Mouse (Mus musculus) frontal cortex, postnatal 25 days (tissue): Measurements from ENCODE around the gene Nsun5.
"Not testable (repeated sequence)": the region's sequence is repeated elsewhere in the genome, so short reads cannot be mapped to it uniquely, and the experiment has no call there.

Experiments
- DNase-seq, 2 experiments: peaks; one replicate each; pipeline ENCODE4 v3.0.0; 2022; ENCODE audit warnings: low spot score in 2 of 2

Gene Nsun5

DNA sequence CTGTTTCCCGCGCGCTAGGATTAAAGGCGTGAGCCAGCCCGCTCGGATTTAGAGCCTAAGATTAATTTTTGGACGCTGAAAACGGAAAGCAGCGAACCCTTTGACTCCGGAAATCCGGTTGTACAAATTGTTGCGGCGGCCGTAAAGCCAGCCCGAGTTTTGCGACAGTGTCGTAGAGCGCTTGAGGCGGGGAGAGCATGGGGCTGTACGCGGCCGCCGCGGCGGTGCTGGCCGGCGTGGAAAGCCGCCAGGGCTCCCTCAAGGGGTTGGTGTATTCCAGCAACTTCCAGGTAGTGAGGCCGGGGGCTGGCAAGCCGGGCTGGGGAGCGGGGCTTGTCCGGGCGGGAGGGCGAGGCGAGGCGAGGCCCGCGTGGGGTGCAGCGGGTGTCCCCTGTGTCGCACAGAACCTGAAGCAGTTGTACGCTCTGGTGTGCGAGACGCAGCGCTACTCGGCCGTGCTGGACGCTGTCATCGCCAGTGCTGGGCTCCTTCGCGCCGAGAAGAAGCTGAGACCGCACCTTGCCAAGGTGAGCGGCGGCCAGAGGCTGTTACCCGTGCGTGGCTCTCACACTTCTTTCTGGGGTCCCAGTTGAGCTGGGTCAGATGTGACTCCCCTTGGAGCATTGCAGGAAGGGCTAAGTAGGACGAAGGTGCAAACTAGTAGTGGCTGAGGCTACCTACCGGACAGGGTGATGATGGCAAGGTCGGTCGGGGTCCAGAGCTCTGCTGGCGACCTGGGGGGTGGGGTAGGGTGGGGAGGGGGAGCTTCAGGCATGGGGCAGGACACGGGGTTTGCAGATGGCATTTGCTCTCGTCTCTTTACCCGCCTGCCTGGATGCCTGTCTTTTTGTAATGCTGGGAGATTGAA, at the start of gene Nsun5:
Gene Nsun5 (plus strand): TSS at position 167 of the 868 bp plus-strand sequence.
- DNase-seq = peak; percentile 95 to 96

DNA sequence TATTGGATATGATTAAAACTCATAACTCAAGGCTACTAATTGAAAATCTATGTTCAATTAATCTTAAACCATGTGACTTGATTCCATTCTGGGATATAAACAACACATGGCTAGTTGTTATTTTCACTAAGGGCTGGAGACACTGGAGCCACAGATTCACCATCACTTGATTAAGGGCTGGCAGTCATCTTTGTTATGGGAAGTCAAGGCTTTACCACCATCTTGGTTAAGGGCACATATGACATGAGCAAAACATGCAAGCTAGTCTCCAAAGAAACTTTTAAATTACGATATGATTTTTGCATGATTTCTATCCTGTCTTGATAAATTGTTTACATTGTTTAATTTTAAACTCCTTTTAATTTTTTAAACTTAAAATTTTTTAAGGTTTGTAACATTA, 47.6 kb upstream of the Nsun5 start:
- no peak for DNase-seq

DNA sequence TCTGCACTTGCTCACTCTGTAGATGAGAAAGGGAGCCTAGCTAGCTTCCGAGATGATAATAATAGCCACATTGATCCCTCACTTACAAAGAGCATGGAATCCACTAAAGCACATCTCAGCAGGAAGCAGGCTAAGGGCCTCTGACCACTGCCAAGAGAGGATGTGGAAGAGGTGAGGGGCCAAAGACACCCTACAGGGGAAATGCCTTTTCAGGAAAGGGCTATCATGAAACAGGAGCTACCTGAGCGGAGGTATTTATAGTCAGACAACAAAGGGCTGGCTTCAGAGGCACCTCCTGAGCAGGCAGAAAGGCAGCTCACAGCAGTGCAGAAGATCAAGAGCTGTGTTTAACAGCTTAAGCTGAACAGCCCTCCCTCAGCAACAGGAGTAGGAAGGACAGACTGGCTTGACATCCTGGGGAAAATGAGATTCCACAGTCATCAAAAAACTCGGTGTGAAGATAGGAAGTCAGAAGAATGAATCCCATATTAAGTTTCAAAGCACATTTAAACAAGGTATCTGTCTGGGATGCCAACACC, 43.6 kb upstream of the Nsun5 start:
- DNase-seq = no peak

DNA sequence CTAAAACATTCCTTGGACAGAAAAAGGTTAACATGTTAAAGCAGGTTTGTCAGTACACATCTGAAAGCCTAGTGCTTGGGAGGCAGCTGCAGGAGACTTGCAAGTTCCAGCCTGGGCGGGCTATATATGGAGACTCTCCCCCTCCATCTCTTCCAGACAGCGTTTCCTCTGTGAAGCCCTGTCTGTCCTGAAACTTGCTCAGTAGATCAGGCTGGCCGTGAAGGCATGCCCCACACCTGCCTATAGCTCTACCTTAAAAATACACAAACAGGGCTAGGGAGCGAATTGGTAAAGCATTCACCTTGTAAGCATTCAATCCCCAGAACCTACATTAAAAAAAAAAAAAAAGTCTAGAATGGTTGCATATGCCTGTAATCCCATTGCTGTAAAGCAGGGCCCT, 40.3 kb upstream of the Nsun5 start:
- DNase-seq = no peak

DNA sequence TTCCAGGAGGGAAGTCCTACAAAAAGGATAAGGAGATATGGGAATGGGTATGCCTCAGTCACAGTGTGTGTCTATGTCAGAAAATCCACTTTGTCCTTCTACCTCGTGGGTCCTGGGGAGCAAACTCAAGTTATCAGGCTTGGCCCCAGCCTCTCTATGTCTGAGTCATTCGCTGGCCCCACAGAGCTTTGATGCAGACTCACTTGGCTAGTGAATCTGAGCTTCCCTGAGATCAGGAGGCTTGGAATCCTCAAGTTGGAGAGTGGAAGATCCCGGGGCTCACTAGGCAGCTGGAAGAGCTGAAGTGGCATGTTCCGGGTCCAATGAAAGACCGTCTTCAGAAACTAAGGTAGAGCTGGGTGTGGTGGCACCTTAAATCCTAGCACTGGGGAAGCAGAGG, 39.6 kb upstream of the Nsun5 start:
- no peak for DNase-seq

DNA sequence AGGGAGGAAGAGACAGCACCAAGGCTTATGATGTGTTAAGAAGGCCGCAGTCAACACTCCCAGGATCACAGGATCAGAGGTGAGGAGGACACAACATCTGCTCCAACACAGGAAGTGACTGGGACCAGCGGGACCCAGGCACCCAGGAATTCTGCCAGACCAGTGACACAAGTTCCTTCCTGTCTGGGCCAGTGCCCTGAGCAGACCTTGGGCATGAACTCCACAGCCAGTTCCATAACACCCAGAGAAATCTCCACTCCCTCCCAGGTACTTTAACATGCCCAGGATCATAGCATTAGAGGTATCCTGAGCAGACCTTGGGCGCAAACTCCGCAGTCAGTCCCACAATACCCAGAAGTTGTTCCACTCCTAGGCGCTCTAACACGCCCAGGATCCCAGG, 38.6 kb upstream of the Nsun5 start:
- no peak for DNase-seq

DNA sequence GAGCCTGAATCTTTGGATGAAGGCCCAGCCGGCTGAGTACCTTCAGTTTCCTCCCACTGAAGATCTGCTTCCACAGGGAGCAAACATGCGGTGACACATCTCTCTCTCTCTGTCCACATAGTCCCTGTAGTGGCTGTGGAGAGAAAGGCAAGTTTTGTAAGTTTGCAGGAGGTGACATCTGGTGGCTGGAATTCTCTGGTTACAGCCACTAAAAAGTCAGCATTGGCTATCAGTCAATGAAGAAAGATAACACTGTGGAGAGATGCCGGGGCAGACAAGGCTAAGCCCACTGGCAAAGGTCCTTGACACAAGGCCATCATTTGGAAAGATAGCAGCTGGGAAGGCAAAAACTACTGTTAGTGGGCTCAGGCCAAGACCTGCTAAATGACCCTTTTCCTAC, 32.2 kb upstream of the Nsun5 start:
- no peak for DNase-seq

DNA sequence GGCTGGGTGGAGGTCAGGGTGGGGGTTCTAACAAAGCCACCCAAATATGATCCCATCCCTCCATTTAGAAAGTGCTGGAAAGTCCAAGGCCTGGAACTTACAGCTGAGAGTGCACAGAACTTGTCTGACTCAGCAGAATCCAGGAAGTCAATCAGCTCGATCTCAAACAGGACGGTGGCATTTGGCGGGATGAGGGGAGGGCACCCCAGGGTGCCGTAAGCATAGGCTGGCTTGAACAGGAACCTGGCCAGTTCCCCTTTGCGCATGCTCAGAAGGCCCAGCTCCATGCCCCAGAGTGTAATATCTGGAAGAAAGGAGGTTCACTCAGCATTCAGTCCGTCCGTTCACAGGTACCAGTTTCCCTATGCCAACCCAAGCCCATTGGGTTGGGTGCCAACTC, 23.8 kb upstream of the Nsun5 start:
- no peak for DNase-seq

DNA sequence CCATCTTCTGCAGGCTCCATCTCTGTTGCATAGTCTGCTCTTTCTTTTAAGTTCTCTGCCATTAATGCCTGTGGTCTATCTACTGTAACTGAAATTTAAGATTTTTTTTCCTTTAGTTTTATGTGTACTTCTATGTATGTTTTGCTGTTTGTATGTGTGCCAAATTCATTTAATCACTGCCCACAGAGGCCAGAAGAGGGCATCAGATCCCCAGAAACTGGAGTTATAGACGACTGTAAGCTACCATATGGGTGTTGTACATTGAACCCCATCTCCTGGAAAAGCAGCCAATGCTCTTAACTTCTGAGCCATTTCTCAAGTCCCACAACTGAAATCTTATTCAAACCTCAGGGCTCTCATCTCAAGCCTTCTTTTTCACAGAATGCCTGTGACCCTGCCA, 23.3 kb upstream of the Nsun5 start:
- no peak for DNase-seq

DNA sequence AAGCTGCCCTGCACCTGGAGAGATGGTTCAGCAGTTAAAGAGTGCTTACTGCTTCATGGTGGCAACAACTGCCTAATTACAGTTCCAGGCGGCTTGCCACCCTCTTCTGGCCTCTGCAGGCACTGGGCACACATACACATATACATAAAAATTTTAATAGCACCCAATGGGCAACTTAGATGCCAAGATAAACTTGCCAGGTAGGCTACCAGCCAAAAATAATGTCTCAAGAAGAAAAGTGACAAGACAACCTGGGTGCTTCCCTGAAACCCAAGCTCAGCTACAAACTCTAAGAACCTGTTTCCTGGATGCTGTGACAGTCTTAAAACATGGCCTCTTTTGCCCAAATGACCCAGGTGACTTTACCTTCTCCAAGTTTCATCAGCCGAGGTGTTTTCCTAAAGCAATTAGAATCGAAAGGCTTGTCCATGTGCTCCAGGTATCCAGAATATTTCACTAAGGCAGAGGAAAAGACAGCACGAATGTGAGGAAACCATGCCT, 22.2 kb upstream of the Nsun5 start:
- no peak for DNase-seq

DNA sequence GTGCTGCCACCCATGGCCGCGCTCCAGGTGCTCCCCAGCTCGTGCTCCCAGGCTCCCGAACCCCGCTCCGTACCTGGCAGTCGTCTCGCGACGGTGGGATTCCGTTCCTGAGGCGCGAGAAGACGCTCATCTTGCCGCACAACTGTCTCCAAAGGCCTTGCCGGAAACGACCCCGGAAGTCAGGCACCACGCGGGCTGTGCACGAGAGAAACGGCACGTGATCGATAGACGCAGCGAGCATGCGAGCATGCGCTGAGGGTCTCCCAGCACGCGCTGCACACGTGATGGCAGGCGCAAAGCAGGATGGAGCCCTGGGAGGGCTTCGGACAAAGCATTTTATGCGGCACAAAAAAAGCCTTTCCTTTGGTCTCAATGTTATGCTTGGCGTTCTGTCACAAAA, 19.9 kb upstream of the Nsun5 start, which contains the start of gene Fkbp6:
Gene Fkbp6 (minus strand): TSS at position 183 of the 400 bp plus-strand sequence.
- no peak for DNase-seq

DNA sequence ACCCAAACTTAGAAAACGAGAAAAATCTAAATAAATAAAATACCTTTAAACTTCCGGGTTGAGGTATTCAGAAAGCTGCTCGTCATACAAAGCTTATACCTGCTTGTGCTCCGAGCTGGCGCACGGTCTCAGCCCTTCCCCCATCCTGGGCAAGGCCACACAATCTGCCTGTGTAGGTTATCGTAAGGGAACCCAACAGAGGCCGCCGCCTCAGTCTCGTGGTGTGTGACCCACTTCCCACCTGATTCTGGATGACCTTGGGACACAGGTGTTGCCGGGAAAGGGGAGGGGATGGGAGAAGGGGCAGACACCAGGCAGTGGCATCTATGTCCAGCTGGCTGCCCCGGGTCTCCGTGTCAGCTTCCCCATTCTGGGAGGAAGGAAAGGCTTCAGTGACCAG, 18.1 kb upstream of the Nsun5 start:
- DNase-seq = no peak

DNA sequence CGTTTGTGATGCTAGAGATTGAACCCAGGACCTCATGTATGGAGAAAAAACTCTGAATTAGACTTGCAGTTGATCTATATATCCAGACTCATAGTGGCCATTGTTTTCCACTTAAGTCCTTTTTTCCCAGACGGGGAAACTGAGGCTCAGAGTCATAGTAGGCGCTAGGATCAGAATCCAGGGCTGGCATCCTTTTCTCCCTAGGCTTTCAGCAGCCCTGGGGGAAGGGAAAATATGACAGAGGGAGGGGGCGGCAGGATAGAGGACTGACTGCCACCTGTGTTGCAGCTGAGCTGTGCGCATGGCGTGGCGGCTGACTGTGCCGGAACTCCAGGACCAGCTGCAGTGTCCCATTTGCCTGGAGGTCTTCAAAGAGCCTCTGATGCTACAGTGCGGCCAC, 16.8 kb upstream of the Nsun5 start, which contains the start of gene Trim50:
Gene Trim50 (plus strand): TSS at position 301 of the 400 bp plus-strand sequence.
- DNase-seq = no peak

DNA sequence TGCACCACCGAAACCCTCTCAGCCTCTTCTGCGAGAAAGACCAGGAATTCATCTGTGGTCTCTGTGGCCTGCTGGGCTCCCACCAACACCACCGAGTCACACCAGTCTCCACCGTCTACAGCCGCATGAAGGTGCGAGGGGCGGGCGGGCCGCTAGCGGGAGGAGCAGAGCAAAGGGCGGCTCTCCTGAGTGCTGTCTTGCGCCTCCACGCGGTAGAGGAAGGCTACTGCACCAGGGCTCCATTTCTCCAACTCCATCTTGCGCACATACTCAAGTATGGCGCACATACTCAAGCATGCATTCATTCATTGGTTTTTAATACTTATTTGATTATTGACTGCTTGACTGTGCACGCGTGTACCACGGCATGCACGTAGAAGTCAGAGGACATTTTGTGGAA, 16.2 kb upstream of the Nsun5 start:
- DNase-seq = no peak

DNA sequence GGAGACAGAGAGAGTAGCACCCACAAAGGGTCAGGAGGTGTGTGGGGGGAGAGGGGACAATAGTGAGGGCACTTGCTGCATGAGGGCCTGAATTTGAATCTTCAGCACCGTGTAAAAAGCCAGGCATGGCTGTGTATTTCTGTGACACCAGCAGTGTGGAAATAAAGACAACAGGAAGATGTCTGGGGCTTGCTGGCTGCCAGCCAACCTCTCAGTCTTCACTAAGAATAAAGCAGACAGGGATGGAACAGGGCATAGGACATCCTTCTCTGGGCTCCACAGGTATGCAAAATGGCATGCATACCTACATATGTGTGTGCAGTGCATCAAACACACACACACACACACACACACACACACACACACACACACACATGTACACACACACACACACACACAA, 13.7 kb upstream of the Nsun5 start:
- no peak for DNase-seq

DNA sequence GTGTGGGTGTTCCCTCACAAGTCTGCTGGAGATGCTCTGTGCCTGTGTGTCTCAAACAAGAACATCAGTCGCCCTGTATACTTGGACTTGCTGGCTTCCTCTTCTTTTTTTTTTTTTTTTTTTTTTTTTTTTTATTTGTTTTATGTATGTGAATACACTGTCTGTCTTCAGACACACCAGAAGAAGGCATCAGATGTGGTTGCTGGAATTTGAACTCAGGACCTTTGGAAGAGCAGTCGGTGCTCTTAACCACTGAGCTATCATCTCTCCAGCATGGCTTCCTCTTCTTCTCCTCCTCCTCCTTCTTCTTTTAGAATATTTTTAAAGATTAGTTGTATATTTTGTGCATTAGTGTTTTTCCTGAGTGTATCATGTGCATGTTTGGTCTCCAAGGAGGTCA, 12.2 kb upstream of the Nsun5 start:
- DNase-seq = peak in 1 of 2 experiments; percentile 46

DNA sequence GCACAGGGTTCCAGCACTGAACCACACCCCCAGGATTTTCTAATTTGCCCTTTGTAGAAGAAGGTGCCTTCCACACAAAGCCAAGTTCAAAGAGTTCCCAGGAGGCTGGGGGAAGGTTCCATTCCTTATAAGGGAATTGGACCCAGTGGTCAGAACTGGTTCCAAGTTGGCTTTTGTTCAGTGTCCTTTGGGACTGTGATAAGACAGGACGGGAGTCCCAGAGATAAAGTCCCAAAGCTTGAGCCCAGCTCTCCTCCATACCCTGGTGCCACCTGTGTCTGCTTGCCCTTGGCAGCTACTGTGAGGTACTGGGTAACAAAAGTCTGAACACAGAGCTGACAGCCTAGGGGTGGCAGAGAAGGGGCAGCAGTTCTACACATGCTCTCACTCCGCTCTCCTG, 10.0 kb upstream of the Nsun5 start:
- no peak for DNase-seq

DNA sequence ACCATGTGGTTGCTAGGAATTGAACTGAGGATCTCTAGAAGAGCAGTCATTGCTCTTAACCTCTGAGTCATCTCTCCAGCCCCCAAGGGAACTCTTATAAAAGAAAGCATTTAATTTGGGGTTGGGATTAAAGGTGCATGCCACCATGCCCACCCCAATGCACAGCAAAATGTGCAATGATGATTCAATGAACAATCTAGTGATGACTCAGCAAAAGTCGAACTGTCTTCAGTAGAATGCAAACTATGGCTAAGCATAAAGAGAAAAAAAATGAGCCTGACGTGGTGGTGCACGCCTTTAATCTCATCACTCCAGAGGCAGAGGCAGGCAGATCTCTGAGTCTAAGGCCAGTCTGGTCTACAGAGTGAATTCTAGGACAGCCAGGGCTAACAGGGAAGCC, 7.2 kb upstream of the Nsun5 start:
- DNase-seq = no peak

DNA sequence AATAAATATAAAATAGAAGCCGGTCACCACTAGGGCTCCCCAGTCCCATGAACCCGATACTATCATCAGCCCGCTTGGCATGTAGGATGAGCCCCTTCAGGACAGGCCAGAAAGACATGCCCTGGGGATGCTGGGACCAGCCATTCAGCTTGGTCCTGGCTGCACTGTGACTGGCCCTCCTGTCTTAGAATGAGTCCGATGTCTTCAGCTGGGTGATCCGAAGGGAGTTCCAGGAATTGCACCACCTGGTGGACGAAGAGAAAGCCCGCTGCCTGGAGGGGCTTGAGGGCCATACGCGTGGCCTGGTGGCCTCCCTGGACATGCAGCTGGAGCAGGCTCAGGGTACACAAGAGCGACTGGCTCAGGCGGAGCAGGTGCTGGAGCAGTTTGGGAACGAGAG, 6.2 kb upstream of the Nsun5 start:
- DNase-seq = no peak

DNA sequence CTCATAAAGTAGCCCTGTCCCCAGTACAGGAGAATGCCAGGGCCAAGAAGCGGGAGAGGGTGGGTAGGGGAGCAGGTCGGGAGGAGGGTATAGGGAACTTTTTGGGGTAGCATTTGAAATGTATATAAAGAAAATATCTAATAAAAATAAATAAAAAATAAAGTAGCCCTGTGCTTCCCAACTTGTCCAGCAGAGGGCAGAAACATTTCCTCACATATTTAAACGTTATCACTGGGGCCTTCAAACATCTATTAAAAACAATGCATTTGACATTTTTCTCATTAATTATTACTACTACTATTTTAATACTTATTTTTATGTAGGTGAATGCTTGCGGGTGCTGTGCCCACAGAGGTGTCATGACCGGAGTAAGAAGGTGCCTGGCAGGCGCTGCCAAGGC, 1.9 kb upstream of the Nsun5 start:
- DNase-seq = no peak

DNA sequence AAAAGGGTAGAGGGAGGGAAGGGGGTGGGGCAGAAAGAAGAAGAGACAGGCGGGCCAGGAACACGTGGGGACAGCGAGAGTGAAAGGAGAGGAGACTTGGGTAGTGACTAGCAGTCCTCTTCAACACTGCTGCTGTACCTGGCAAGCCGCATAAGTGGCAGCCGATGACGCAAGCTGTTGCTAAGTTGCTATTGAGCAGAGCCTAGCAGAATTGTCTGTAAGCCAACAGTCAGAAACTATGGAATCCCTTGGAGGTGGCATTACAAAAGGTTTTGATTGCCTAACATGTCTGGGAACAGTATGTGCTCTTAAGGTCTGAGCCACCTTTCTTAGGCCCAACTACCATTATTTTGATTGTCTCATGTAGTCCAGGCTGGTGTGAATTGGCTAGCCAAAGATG, 1.4 kb upstream of the Nsun5 start:
- no peak for DNase-seq

DNA sequence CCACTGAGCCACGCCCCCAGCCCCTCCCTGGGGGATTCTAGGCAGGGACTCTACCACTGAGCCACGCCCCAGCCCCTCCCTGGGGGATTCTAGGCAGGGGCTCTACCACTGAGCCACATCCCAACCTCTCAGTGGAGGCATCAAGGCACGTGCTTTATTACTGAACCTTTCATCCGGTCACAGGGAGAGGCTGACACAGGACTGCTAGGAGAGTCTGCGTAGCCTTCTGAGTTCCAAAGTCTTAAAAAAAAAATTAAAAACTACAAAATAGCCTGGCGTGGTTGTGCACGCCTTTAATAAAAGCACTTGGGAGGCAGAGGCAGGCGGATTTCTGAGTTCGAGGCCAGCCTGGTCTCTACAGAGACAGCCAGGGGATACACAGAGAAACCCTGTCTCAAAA, 557 bp upstream of the Nsun5 start:
- not testable (repeated sequence) for DNase-seq

DNA sequence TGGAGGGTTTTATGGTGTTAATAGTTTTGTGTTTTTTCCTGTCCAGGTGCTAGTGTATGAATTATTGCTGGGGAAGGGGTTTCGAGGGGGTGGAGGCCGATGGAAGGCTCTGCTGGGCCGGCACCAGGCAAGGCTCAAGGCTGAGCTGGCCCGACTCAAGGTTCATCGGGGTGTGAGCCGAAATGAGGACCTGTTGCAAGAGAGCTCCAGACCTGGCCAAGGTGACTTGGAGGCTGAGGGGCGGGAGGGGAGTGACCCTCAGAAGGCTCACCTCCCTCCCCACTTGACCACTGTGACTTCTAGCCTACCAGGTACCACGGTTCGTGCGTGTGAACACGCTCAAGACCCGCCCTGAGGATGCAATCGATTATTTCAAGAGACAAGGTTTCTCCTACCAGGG, 1.4 kb downstream of the Nsun5 start:
- no peak for DNase-seq
